16 mouse cellular contexts compared by ENCODE assay signal in the genomic region with DNA sequence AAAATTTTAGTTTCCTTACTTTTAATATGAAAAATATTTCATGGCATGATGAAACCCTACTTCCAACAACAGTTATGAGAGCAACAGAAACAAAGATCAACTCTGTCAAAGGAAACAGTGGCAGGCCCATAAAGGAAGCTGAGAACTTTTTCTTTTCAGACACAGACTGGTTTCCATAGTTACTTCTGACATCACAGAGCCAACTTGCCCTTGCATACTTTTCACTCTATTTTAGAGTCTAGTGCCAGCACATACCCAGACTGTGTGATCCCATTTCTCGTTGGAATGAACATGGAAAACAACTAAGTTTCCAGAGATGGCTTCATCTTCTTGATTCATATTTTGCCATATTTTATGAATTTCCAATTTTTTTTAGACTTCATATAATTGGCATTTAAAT.
"Had no signal": no experiment of that assay in that cellular context is flagged by ENCODE, and none has a peak within 500 bp of the region (broad histone marks: within the 10 kb centered on the region; RNA-seq: fewer than 3 reads in every experiment).

No protein-coding gene starts in this region.

- H3K4me2 ChIP-seq: limb, embryonic 13.5 days; midbrain, embryonic 12.5 days; neural tube, embryonic 13.5 days; stomach, embryonic 15.5 days had no signal

- H3K4me1 ChIP-seq: limb, embryonic 13.5 days; midbrain, embryonic 12.5 days; neural tube, embryonic 13.5 days; stomach, embryonic 15.5 days had no signal

- H3K9ac ChIP-seq: limb, embryonic 13.5 days; liver, embryonic 14.5 days; midbrain, embryonic 12.5 days; neural tube, embryonic 13.5 days; stomach, embryonic 15.5 days had no signal

- ATAC-seq: midbrain, embryonic 16.5 days had no signal

- H3K27ac ChIP-seq: layer of hippocampus, adult 2 months; limb, embryonic 13.5 days; liver, embryonic 14.5 days; midbrain, embryonic 12.5 days; neural tube, embryonic 13.5 days; stomach, embryonic 15.5 days had no signal

- H3K36me3 ChIP-seq: limb, embryonic 13.5 days; midbrain, embryonic 12.5 days; neural tube, embryonic 13.5 days; stomach, embryonic 15.5 days had no signal

- H3K4me3 ChIP-seq: layer of hippocampus, adult 2 months; limb, embryonic 13.5 days; midbrain, embryonic 12.5 days; neural tube, embryonic 13.5 days; stomach, embryonic 15.5 days had no signal

- DNase-seq: kidney, postnatal 10 days; kidney, postnatal 4 days; left cerebral cortex, postnatal 4 days; lung, adult 18-20 months; right cerebral cortex, adult 18-20 months; right cerebral cortex, postnatal 25 days; spleen, adult 18-20 months; thymus, adult 18-20 months; thymus, postnatal 25 days had no signal

- H3K27me3 ChIP-seq: limb, embryonic 13.5 days; midbrain, embryonic 12.5 days; neural tube, embryonic 13.5 days; stomach, embryonic 15.5 days had no signal

- H3K9me3 ChIP-seq: limb, embryonic 13.5 days; midbrain, embryonic 12.5 days; neural tube, embryonic 13.5 days; stomach, embryonic 15.5 days had no signal
